Mouse (Mus musculus): ENCODE measurements around the gene Rpl19.

The Rpl19 gene

GRCm38 (mm10) chr11:98022253-98022554 lies 4.3 kb upstream of the Rpl19 start:
- DNase-seq (ENCODE audit: low read depth), result no peak

- DNase-seq (ENCODE audit: low read depth), result no peak
These were observed 3.7 kb upstream of the Rpl19 start, which contains the start of gene Cacnb1 for GRCm38 (mm10) chr11:98022555-98023371. Gene Cacnb1 (minus strand): TSS chr11:98023034.

GRCm38 (mm10) chr11:98024516-98024915 lies 2.0 kb upstream of the Rpl19 start:
- DNase-seq (ENCODE audit: low read depth), result no peak

- DNase-seq (ENCODE audit: low read depth), result no peak
These were observed 301 bp upstream of the Rpl19 start for GRCm38 (mm10) chr11:98026248-98026569.

GRCm38 (mm10) chr11:98027297-98027688 lies 783 bp downstream of the Rpl19 start:
- no peak for DNase-seq (ENCODE audit: low read depth)

GRCm38 (mm10) chr11:98027785-98028184 lies 1.3 kb downstream of the Rpl19 start:
- no peak for DNase-seq (ENCODE audit: low read depth)

GRCm38 (mm10) chr11:98030701-98031442 lies 4.4 kb downstream of the Rpl19 start:
- no peak for DNase-seq (ENCODE audit: low read depth)

GRCm38 (mm10) chr11:98031443-98031770 lies 4.9 kb downstream of the Rpl19 start:
- peak; percentile 75 for DNase-seq (ENCODE audit: low read depth)

- no peak for DNase-seq (ENCODE audit: low read depth)
These were observed 7.6 kb downstream of the Rpl19 start for GRCm38 (mm10) chr11:98034061-98034460.

- no peak for DNase-seq (ENCODE audit: low read depth)
These were observed 8.3 kb downstream of the Rpl19 start for GRCm38 (mm10) chr11:98034840-98035239.

GRCm38 (mm10) chr11:98035977-98036377 lies 9.5 kb downstream of the Rpl19 start:
- DNase-seq (ENCODE audit: low read depth), result no peak

GRCm38 (mm10) chr11:98037871-98038270 lies 11.4 kb downstream of the Rpl19 start:
- DNase-seq (ENCODE audit: low read depth), result no peak

GRCm38 (mm10) chr11:98040975-98041374 lies 14.5 kb downstream of the Rpl19 start:
- DNase-seq (ENCODE audit: low read depth), result no peak

- no peak for DNase-seq (ENCODE audit: low read depth)
These were observed 16.2 kb downstream of the Rpl19 start for GRCm38 (mm10) chr11:98042741-98043140.

- no peak for DNase-seq (ENCODE audit: low read depth)
These were observed 17.6 kb downstream of the Rpl19 start for GRCm38 (mm10) chr11:98044074-98044473.

GRCm38 (mm10) chr11:98045596-98045995 lies 19.1 kb downstream of the Rpl19 start:
- DNase-seq (ENCODE audit: low read depth), result no peak

GRCm38 (mm10) chr11:98046466-98046865 lies 20.0 kb downstream of the Rpl19 start:
- no peak for DNase-seq (ENCODE audit: low read depth)

- DNase-seq (ENCODE audit: low read depth), result no peak
These were observed 21.2 kb downstream of the Rpl19 start for GRCm38 (mm10) chr11:98047745-98048144.

GRCm38 (mm10) chr11:98049672-98050519 lies 23.4 kb downstream of the Rpl19 start:
- DNase-seq (ENCODE audit: low read depth), result no peak

GRCm38 (mm10) chr11:98050520-98050815 lies 24.0 kb downstream of the Rpl19 start:
- no peak for DNase-seq (ENCODE audit: low read depth)

GRCm38 (mm10) chr11:98050940-98051339 lies 24.4 kb downstream of the Rpl19 start:
- no peak for DNase-seq (ENCODE audit: low read depth)

GRCm38 (mm10) chr11:98051611-98052128 lies 25.2 kb downstream of the Rpl19 start:
- no peak for DNase-seq (ENCODE audit: low read depth)

Measured in c-Kit-positive CD71-positive TER-119-negative erythroid progenitor cells, embryonic 14.5 days (primary cell).